Mouse (Mus musculus) stomach, embryonic 15.5 days (tissue): ENCODE measurements at regions not wholly inside any gene's neighbourhood (a gene's known extent, or its start where the extent isn't known, plus 50 kb on each side); places are given as distances from the start of the nearest gene placed in this dataset.

Experiments used
- ATAC-seq: fragments of 200-750 bp; cut with Nextera tagmentation; 2 replicates; pipeline ENCODE4 v1.8.0; 2017; ENCODE audit warnings: low read depth, moderate number of reproducible peaks, moderate TSS enrichment; ENCODE audit not compliant: insufficient read depth, low FRiP score
- H3K27ac ChIP-seq: fragments of 300-500 bp; sonication (generic); 2 replicates; pipeline ENCODE4 v1.5.1; 2015; ENCODE audit warnings: mild to moderate bottlenecking, inconsistent platforms
- H3K27me3 ChIP-seq: fragments of 300-500 bp; sonication (generic); replicated peaks from 2 replicates; pipeline ENCODE4 v1.6.1; 2015; ENCODE audit warnings: inconsistent platforms
- H3K36me3 ChIP-seq: fragments of 300-500 bp; sonication (generic); 2 replicates; pipeline ENCODE4 v1.6.1; 2015; ENCODE audit warnings: inconsistent platforms
- H3K4me1 ChIP-seq: fragments of 300-500 bp; sonication (generic); 2 replicates; pipeline ENCODE4 v1.6.1; 2015; ENCODE audit warnings: inconsistent platforms
- H3K4me2 ChIP-seq: fragments of 300-500 bp; sonication (generic); 2 replicates; pipeline ENCODE4 v1.6.1; 2015; ENCODE audit warnings: mild to moderate bottlenecking, inconsistent platforms
- H3K4me3 ChIP-seq: fragments of 300-500 bp; sonication (generic); replicated peaks from 2 replicates; pipeline ENCODE4 v1.5.1; 2015; ENCODE audit warnings: inconsistent platforms
- H3K9ac ChIP-seq: fragments of 300-500 bp; sonication (generic); 2 replicates; pipeline ENCODE4 v1.6.1; 2015; ENCODE audit warnings: inconsistent platforms
- H3K9me3 ChIP-seq: fragments of 300-500 bp; sonication (generic); 2 replicates; pipeline ENCODE4 v1.6.1; 2016; ENCODE audit warnings: inconsistent platforms
- WGBS: fragments of 180-500 bp; shearing (Covaris S2); methylation state at CpG from one replicate; pipeline ENCODE4 v1.1.7; 2015; 5-methylcytosine and 5-hydroxymethylcytosine counted together

DNA sequence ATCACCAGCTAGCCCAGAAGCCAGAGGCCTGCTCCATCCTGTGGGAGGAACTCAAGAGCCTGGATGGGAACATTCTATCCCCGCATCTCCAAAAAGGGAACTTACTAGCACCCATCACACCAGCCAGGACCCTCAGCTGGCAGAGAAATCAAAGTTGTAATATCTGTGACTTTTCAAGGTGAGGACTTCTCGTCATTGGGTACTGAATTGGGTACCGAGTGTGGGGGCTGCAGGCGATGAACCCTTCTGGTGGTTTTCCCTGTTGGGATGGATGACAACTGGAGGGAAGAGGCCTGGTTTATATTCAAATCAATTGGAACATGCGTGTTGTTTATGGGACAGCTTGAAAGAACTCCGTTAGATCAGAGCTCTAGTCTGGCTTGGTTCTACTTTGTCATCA lies 187.1 kb upstream of the Gjb5 start:
- Histone ChIP-seq H3K27ac (no peak overlapping the region), H3K9ac (no peak overlapping the region), H3K4me3 (no peak overlapping the region), H3K36me3 (no peaks in the 10 kb centered on the region), H3K27me3 (no peaks in the 10 kb centered on the region), H3K4me1 (no peaks in the 10 kb centered on the region), H3K9me3 (no peaks in the 10 kb centered on the region), H3K4me2 (no peak overlapping the region)
- WGBS: 83% methylated on average over 6 of the region's 6 CpGs
- no peak for ATAC-seq

DNA sequence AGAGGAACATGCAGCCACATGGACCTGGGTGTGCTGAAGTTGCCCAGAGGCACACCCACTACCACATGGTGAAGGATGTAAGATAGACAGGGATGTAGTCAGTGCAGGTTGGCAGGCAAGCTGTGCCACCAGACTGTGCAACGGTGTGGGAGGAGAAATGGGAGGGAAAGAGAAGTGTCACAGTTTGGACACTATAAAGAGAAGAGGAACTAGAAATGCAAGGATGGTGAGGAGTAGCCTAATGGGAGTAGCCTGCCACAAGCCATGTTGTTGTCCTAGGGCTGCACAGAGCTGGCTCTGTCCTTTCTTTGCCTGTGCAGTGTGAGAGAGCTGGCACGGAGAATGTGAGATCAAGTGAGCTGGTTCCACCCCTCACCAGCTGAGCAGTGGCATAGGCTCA lies 185.3 kb upstream of the Gjb5 start:
- Histone ChIP-seq H3K4me3 (no peak overlapping the region), H3K4me2 (no peak overlapping the region)
- no peak for ATAC-seq

DNA sequence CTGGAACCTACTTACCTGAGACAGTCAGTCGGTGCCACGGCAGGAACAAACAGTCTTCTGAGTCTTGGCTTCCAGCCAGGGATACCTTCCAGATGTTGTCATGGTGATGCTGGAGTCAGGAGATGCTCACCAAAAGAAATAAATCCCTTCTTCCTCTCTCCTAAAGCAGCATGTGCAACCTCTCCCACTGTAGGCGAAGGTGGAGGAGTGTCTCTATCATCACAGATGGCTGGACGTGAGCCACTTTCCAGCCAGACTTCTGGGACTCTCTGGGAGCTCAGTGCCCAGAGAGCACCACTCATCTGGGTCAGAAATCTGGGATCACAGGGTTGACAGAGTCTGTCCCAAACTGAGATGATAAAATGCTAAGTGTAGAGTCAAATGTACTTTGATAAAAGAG lies 184.8 kb upstream of the Gjb5 start:
- no peak overlapping the region for H3K9ac ChIP-seq
- no peaks in the 10 kb centered on the region for H3K9me3 ChIP-seq
- ATAC-seq: no peak
- no peaks in the 10 kb centered on the region for H3K27me3 ChIP-seq
- H3K4me2 ChIP-seq: no peak overlapping the region
- H3K27ac ChIP-seq: no peak overlapping the region
- H3K4me1 ChIP-seq: no peaks in the 10 kb centered on the region
- H3K36me3 ChIP-seq: no peaks in the 10 kb centered on the region
- H3K4me3 ChIP-seq: no peak overlapping the region
- 68% methylated on average over 4 of the region's 4 CpGs for WGBS

More for the DNA sequence above, 185.3 kb upstream of the Gjb5 start:
- Histone ChIP-seq H3K36me3 (no peaks in the 10 kb centered on the region), H3K9me3 (no peaks in the 10 kb centered on the region), H3K9ac (no peak overlapping the region), H3K27ac (no peak overlapping the region), H3K27me3 (no peaks in the 10 kb centered on the region), H3K4me1 (no peaks in the 10 kb centered on the region)
- 94% methylated on average over 2 of the region's 2 CpGs for WGBS

DNA sequence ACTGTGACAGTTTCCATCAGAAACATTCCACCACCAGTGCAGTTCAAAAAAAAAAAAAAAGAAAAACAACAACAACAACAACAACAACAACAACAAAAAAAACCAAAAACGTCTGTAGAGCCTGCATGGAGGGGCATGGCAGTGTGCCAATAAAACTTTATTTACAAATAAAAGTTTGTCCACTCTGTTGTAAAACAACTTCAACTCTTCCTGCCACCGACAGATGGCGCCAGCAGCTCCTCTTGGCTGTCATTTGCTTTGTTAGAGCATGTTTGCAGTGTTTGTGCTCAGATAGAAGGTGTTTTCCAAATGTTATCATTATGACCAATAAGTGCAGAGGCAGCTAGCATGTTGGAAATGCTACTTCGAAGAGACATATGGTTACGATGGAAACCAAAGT lies 179.0 kb upstream of the Gjb5 start:
- H3K9ac ChIP-seq: no peak overlapping the region
- ATAC-seq: no peak
- H3K9me3 ChIP-seq: no peaks in the 10 kb centered on the region
- 38% methylated on average over 5 of the region's 5 CpGs for WGBS
- H3K27ac ChIP-seq: no peak overlapping the region
- no peaks in the 10 kb centered on the region for H3K4me1 ChIP-seq
- no peaks in the 10 kb centered on the region for H3K27me3 ChIP-seq
- no peaks in the 10 kb centered on the region for H3K36me3 ChIP-seq
- no peak overlapping the region for H3K4me2 ChIP-seq
- no peak overlapping the region for H3K4me3 ChIP-seq

DNA sequence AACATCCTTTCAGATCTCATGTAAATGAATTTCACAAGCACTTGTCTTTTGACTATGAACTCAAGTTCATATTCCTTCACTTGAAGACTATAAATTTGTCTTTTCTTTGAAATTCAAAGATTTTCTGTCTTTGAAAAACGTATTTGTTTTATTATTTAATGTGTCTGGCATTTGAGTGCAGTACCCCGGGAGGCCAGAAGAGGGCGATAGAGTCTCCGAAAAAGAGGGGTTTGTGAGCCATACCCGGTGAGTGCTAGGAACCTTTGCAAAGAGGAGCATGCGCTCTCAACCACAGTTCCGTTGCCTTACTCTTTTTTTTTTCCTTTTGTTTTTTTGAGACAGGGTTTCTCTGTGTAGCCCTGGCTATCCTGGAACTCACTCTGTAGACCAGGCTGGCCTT lies 177.6 kb upstream of the Gjb5 start:
- no peak overlapping the region for H3K4me3 ChIP-seq
- WGBS: 77% methylated on average over 7 of the region's 7 CpGs
- H3K36me3 ChIP-seq: no peaks in the 10 kb centered on the region
- no peak overlapping the region for H3K27ac ChIP-seq
- H3K4me2 ChIP-seq: no peak overlapping the region
- no peak overlapping the region for H3K9ac ChIP-seq
- ATAC-seq: no peak
- H3K9me3 ChIP-seq: no peaks in the 10 kb centered on the region
- H3K27me3 ChIP-seq: no peaks in the 10 kb centered on the region
- no peaks in the 10 kb centered on the region for H3K4me1 ChIP-seq

DNA sequence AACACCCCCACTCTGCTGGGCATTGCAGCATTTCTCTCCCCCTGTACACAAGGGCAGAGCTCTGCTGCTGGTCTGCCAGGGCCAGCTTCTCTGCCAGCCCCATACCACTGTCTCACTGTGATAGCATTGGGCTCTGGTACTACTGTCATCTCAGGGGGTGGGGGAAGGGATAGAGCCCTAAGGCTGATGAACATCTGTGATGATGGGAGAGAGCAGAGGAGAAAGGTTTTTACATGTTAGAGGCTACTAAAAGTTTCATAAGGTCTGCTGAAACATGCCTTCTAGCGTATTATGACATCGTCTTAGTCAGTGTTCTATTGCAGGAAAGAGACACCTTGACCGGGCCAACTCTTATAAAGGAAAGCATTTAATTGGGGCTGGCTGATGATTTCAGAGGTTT lies 176.4 kb upstream of the Gjb5 start:
- no peak for ATAC-seq
- no peaks in the 10 kb centered on the region for H3K36me3 ChIP-seq
- no peak overlapping the region for H3K4me3 ChIP-seq
- H3K4me1 ChIP-seq: no peaks in the 10 kb centered on the region
- no peaks in the 10 kb centered on the region for H3K9me3 ChIP-seq
- 95% methylated on average over 3 of the region's 3 CpGs for WGBS
- H3K9ac ChIP-seq: no peak overlapping the region
- no peaks in the 10 kb centered on the region for H3K27me3 ChIP-seq
- no peak overlapping the region for H3K4me2 ChIP-seq
- H3K27ac ChIP-seq: no peak overlapping the region

DNA sequence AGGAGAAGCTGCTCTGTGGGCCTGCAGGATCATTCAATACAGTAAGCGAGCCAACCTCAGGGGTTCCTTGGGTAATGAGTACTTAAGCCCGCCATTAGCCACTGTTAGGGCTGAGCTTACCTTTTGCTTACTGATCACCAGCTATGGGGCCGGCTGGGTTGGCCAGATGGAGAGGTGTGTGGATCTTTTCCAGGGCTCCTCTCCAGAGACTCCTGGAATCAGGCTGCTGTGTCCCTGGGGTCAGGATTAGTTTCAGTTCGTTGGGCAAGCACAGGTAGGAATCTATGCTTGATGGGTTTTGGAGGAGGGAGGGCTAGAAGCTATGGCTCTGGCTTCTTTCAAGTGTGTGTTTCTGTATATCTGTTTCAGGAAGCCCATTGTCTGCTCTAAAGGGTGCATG lies 175.7 kb upstream of the Gjb5 start:
- no peak overlapping the region for H3K27ac ChIP-seq
- 67% methylated on average over 4 of the region's 4 CpGs for WGBS
- H3K9me3 ChIP-seq: no peaks in the 10 kb centered on the region
- no peak overlapping the region for H3K4me3 ChIP-seq
- no peak for ATAC-seq
- H3K27me3 ChIP-seq: no peaks in the 10 kb centered on the region
- H3K36me3 ChIP-seq: no peaks in the 10 kb centered on the region
- no peak overlapping the region for H3K4me2 ChIP-seq
- H3K9ac ChIP-seq: no peak overlapping the region
- no peaks in the 10 kb centered on the region for H3K4me1 ChIP-seq

DNA sequence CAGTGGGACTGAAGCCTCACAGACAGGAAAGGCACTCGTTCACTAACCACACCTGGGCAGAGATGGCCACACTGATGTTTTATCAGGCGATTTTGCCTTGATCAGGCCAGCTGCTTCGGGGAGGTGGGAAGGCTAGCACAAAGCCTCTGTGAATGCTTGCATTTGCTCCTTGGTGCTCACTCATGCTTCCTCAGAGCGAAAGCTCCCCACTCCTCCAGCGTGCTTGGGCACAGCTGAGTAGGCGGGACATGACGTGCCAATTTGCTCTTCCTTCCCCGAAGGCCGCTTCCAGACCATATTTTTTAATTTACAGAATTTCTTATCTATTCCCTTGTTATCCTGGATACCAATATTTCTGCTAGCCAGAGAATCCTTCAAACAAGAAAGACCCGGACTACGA lies 172.8 kb upstream of the Gjb5 start:
- Histone ChIP-seq H3K9me3 (no peaks in the 10 kb centered on the region), H3K9ac (no peak overlapping the region), H3K36me3 (no peaks in the 10 kb centered on the region), H3K4me3 (no peak overlapping the region), H3K27me3 (no peaks in the 10 kb centered on the region), H3K4me2 (no peak overlapping the region), H3K4me1 (no peaks in the 10 kb centered on the region), H3K27ac (no peak overlapping the region)
- ATAC-seq: no peak
- 88% methylated on average over 11 of the region's 11 CpGs for WGBS

DNA sequence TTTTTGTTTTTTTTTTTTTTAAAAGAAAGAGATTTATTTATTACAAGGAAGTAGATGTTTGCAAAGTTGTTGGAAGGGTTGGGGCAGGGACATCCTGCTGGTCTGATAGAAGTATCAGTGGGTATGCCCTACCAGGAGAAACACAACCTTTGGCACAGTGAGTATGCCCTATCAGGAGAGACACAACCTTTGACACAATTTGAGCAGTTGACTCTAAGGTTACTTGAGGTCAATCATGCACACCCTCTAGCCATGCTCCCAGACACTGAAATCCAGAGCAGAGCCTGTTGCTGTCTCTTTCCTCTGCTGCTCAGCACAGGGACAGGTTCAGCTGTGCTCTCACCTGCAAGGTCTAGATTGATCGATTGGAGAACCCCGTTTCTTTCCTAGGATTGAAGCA lies 164.2 kb upstream of the Gjb5 start:
- Histone ChIP-seq H3K4me1 (no peaks in the 10 kb centered on the region), H3K9me3 (no peaks in the 10 kb centered on the region), H3K4me2 (no peak overlapping the region), H3K36me3 (no peaks in the 10 kb centered on the region), H3K4me3 (no peak overlapping the region), H3K27ac (no peak overlapping the region), H3K9ac (no peak overlapping the region), H3K27me3 (no peaks in the 10 kb centered on the region)
- ATAC-seq: no peak
- WGBS: 92% methylated on average over 2 of the region's 2 CpGs

DNA sequence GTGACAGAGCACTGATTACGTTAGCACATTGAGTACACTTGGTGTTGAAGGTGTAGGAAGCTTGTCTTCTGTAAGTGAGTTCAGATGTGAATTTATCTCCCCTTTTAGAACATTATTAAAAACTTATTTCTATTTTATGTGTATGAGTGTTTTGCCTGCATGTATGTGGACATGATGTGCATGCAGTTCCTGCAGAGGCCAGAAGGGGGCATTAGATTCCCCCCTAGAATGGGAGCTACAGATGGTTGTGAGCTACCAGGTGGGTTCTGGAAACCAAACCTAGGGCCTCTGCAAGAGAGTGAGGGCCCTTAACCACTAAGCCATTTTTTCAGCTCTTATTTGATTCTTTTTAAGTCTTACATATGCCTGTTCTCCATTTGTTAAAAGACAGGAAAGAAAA lies 160.0 kb upstream of the Gjb5 start:
- Histone ChIP-seq H3K4me3 (no peak overlapping the region), H3K4me1 (no peaks in the 10 kb centered on the region), H3K9ac (no peak overlapping the region), H3K9me3 (no peaks in the 10 kb centered on the region), H3K27me3 (no peaks in the 10 kb centered on the region), H3K36me3 (no peaks in the 10 kb centered on the region), H3K27ac (no peak overlapping the region), H3K4me2 (no peak overlapping the region)
- 85% methylated on average over 1 of the region's 1 CpGs for WGBS
- ATAC-seq: no peak

DNA sequence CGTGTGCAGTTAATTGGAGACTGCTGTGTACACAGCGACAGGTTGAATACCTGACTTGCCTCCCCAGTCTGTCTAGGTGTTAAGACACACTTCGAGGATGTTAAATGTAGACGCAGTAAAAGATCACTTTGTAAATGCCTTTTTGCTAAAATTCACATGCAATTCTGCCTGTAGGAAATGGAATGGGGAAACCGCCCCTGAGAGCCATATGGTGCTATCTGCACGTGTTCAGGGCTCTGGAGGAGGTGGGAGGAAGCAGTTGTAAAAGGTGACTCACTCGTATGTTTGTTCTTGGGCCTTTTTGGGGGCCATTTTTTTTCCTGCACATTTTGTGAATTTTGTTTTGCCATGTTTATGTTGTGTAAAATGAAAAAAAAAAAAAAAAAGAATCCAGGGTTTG lies 159.6 kb upstream of the Gjb5 start:
- H3K9ac ChIP-seq: no peak overlapping the region
- no peaks in the 10 kb centered on the region for H3K9me3 ChIP-seq
- no peak overlapping the region for H3K27ac ChIP-seq
- H3K4me2 ChIP-seq: no peak overlapping the region
- 77% methylated on average over 7 of the region's 7 CpGs for WGBS
- ATAC-seq: no peak
- no peaks in the 10 kb centered on the region for H3K4me1 ChIP-seq
- H3K36me3 ChIP-seq: no peaks in the 10 kb centered on the region
- H3K27me3 ChIP-seq: no peaks in the 10 kb centered on the region
- H3K4me3 ChIP-seq: no peak overlapping the region

DNA sequence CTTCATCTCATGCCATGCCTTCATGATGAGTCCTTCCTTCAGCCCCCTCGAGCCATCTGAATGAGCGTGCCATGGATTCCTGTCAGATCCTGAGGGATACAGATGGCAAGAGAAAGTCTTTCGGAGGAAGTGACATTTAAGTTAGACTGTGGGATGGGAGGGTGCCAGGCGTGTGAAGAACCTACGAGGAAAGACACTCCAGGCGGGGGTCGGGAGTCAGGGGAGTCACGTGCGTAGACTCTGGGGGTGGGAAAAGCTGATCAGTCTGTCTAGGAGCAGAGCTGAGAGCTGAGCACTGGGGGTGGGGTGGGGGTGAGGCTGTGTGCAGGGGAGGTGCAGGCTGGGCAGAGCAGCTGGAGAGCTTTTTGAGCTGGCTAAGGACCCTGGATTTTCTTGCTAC lies 152.0 kb upstream of the Gjb5 start:
- Histone ChIP-seq H3K4me1 (no peaks in the 10 kb centered on the region), H3K4me2 (no peak overlapping the region), H3K27me3 (no peaks in the 10 kb centered on the region), H3K9ac (no peak overlapping the region), H3K36me3 (no peaks in the 10 kb centered on the region), H3K4me3 (no peak overlapping the region), H3K27ac (no peak overlapping the region), H3K9me3 (no peaks in the 10 kb centered on the region)
- 63% methylated on average over 9 of the region's 9 CpGs for WGBS
- ATAC-seq: no peak

DNA sequence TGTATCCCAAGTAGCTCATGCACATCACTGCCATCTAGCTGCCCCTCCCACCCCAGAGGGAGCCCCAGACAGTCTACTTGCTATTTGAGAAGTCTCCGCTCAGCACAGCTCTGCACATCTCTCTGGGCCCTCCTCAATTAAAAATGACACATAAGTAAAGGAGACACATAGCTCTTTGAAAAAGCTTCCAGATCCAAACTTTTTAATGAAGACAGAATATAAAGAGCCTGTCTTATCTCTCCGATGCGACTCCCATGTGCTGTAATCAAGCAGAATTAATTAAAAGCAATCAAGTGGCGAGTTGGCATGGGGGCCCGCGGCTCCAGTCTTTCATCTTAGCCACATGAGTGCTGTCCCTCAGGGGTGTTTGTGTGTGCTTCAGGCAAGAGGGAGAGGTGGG lies 144.6 kb upstream of the Gjb5 start:
- Histone ChIP-seq H3K4me3 (no peak overlapping the region), H3K36me3 (no peaks in the 10 kb centered on the region), H3K9ac (no peak overlapping the region), H3K27me3 (no peaks in the 10 kb centered on the region), H3K4me2 (no peak overlapping the region), H3K27ac (no peak overlapping the region), H3K4me1 (no peaks in the 10 kb centered on the region), H3K9me3 (no peaks in the 10 kb centered on the region)
- no peak for ATAC-seq
- 80% methylated on average over 6 of the region's 6 CpGs for WGBS
